Comparison of ENCODE assay signal across 29 mouse cellular contexts in genomic region chr9:98492212-98492611, GRCm38 (mm10). TPM values are rescaled to one million over a fixed set of nuclear protein-coding genes. Genes with fewer than 3 reads are reported as not detected.
A peak's percentile ranks its signal among the peaks of the same experiment; 100 is the strongest.
DNase-seq lines count a peak whose midpoint lies in the region; ATAC-seq and TF ChIP-seq lines count a peak whose summit lies in the region.
"Had no signal": no experiment of that assay in that cellular context is flagged by ENCODE, and none has a peak within 500 bp of the region (broad histone marks: within the 10 kb centered on the region; RNA-seq: fewer than 3 reads in every experiment).

No protein-coding gene starts in this region.

- no peak for TF ChIP-seq RAD21 in MEL (IDR thresholded peaks at IDR 0.05; ENCODE audit: low read depth, low read length)

- no peaks in the 10 kb centered on the region for H3K9me3 ChIP-seq in MEL (replicated peaks; ENCODE audit: insufficient read depth, low read length)
- no peaks in the 10 kb centered on the region for H3K9me3 ChIP-seq in intestine, embryonic 15.5 days
- no peaks in the 10 kb centered on the region for H3K9me3 ChIP-seq in liver, embryonic 13.5 days (replicated peaks)
- H3K9me3 ChIP-seq: forebrain, embryonic 10.5 days; heart, embryonic 10.5 days; hindbrain, embryonic 15.5 days; limb, embryonic 10.5 days; midbrain, embryonic 12.5 days; neural tube, embryonic 15.5 days had no signal

- TF ChIP-seq EP300 in MEL (IDR thresholded peaks at IDR 0.05; ENCODE audit: low read depth in 1 of 2, low read length in 2 of 2), result peak; percentile 76 to 84

- peak; percentile 92 for DNase-seq in MEL (ENCODE audit: low read depth, low spot score)
- no peak for DNase-seq in liver, embryonic 13.5 days
- DNase-seq in adrenal gland, adult 8-10 months, result no peak
- DNase-seq in cerebellum, postnatal 10 days, result no peak
- DNase-seq in testis, postnatal 14 days (ENCODE audit: low spot score), result no peak
- no peak for DNase-seq in kidney, adult 2 months
- DNase-seq: adrenal gland, postnatal 10 days; cerebellum, adult 9-10 months; gastrocnemius, postnatal 36 days; heart, postnatal 4 days; kidney, adult 11 months; kidney, postnatal 10 days; spleen, adult 18-20 months; thymus, adult 18-20 months had no signal

- H3K4me3 ChIP-seq in MEL (ENCODE audit: control insufficient read depth in 1 of 2, insufficient read depth in 1 of 2, low read depth in 2 of 2, low read length in 2 of 2), result no peak overlapping the region
- H3K4me3 ChIP-seq in intestine, embryonic 15.5 days (replicated peaks), result no peak overlapping the region
- no peak overlapping the region for H3K4me3 ChIP-seq in liver, embryonic 13.5 days (replicated peaks)
- no peak overlapping the region for H3K4me3 ChIP-seq in kidney, adult 2 months (ENCODE audit: insufficient read depth, low read depth, low read length)
- H3K4me3 ChIP-seq: forebrain, embryonic 10.5 days; heart, embryonic 10.5 days; hindbrain, embryonic 15.5 days; limb, embryonic 10.5 days; midbrain, embryonic 12.5 days; neural tube, embryonic 15.5 days had no signal

- 54% methylated on average over 5 of the region's 5 CpGs for WGBS in intestine, embryonic 15.5 days
- WGBS in liver, embryonic 13.5 days (ENCODE audit: insufficient replicate concordance), result 21% methylated on average over 5 of the region's 5 CpGs
- 89% methylated on average over 5 of the region's 5 CpGs for WGBS in kidney, adult 2 months

- peaks cover 0 to 38% of the 10 kb centered on the region in 2 experiments; a peak in 2 of 4 replicates for H3K36me3 ChIP-seq in MEL (ENCODE audit: control insufficient read depth in 1 of 2, insufficient read depth in 2 of 2, low read length in 2 of 2)
- H3K36me3 ChIP-seq in intestine, embryonic 15.5 days, result no peaks in the 10 kb centered on the region
- no peaks in the 10 kb centered on the region for H3K36me3 ChIP-seq in liver, embryonic 13.5 days
- H3K36me3 ChIP-seq in kidney, adult 2 months (ENCODE audit: control insufficient read depth, insufficient read depth, low read length), result no peaks in the 10 kb centered on the region
- H3K36me3 ChIP-seq: forebrain, embryonic 10.5 days; heart, embryonic 10.5 days; hindbrain, embryonic 15.5 days; limb, embryonic 10.5 days; midbrain, embryonic 12.5 days; neural tube, embryonic 15.5 days had no signal

- H3K9ac ChIP-seq in MEL (ENCODE audit: control insufficient read depth, low read depth, low read length, poor library complexity, severe bottlenecking), result no peak overlapping the region
- H3K9ac ChIP-seq in intestine, embryonic 15.5 days, result no peak overlapping the region
- H3K9ac ChIP-seq in liver, embryonic 13.5 days, result no peak overlapping the region
- H3K9ac ChIP-seq: hindbrain, embryonic 15.5 days; midbrain, embryonic 12.5 days; neural tube, embryonic 15.5 days had no signal

- H3K4me2 ChIP-seq in intestine, embryonic 15.5 days (replicated peaks), result 0 out of 2 replicates have a peak overlapping the region, but pooled peaks have one; percentile 6
- no peak overlapping the region for H3K4me2 ChIP-seq in liver, embryonic 13.5 days
- H3K4me2 ChIP-seq: hindbrain, embryonic 15.5 days; midbrain, embryonic 12.5 days; neural tube, embryonic 15.5 days had no signal

- H3K4me1 ChIP-seq in MEL (ENCODE audit: control insufficient read depth in 1 of 2, insufficient read depth in 2 of 2, low read length in 2 of 2), result peaks cover 12 to 45% of the 10 kb centered on the region in 2 experiments
- peaks cover 16% of the 10 kb centered on the region for H3K4me1 ChIP-seq in intestine, embryonic 15.5 days (replicated peaks)
- H3K4me1 ChIP-seq in liver, embryonic 13.5 days (replicated peaks), result peaks cover 66% of the 10 kb centered on the region
- H3K4me1 ChIP-seq in kidney, adult 2 months (ENCODE audit: control insufficient read depth, insufficient read depth, low read length), result no peaks in the 10 kb centered on the region

- no peaks in the 10 kb centered on the region for H3K27me3 ChIP-seq in MEL (ENCODE audit: control insufficient read depth in 1 of 2, insufficient read depth in 2 of 2, low read length in 2 of 2)
- no peaks in the 10 kb centered on the region for H3K27me3 ChIP-seq in intestine, embryonic 15.5 days (replicated peaks)
- H3K27me3 ChIP-seq in liver, embryonic 13.5 days, result no peaks in the 10 kb centered on the region
- H3K27me3 ChIP-seq in kidney, adult 2 months (replicated peaks; ENCODE audit: control insufficient read depth, insufficient read depth, low read length), result no peaks in the 10 kb centered on the region
- H3K27me3 ChIP-seq: hindbrain, embryonic 15.5 days; midbrain, embryonic 12.5 days; neural tube, embryonic 15.5 days had no signal

- peak; percentile 46 for ATAC-seq in intestine, embryonic 15.5 days
- peak; percentile 56 for ATAC-seq in liver, embryonic 13.5 days (ENCODE audit: low read depth)
- 0 out of 2 replicates have a peak, but pooled peaks have one; percentile 4 for ATAC-seq in megakaryocyte-erythroid progenitor cell, adult 5-6 weeks (replicated peaks; ENCODE audit: low FRiP score, low TSS enrichment, poor library complexity, severe bottlenecking)
- ATAC-seq: activated CD4-positive, CD25-positive, alpha-beta regulatory T cell, adult 4 months had no signal

- peak overlapping the region; percentile 71 for H3K27ac ChIP-seq in MEL (ENCODE audit: control insufficient read depth, low read depth, low read length)
- peak overlapping the region; percentile 51; the same call in 1 of the 2 replicates for H3K27ac ChIP-seq in intestine, embryonic 15.5 days
- 0 out of 2 replicates have a peak overlapping the region, but pooled peaks have one; percentile 3 for H3K27ac ChIP-seq in liver, embryonic 13.5 days
- H3K27ac ChIP-seq in kidney, adult 2 months (ENCODE audit: insufficient read depth, low read depth, low read length), result no peak overlapping the region
- H3K27ac ChIP-seq: forebrain, embryonic 10.5 days; heart, embryonic 10.5 days; hindbrain, embryonic 15.5 days; limb, embryonic 10.5 days; macrophage; midbrain, embryonic 12.5 days; neural tube, embryonic 15.5 days had no signal

- no peaks in the 10 kb centered on the region for H3K79me2 ChIP-seq in MEL (ENCODE audit: control insufficient read depth, insufficient read depth, low read length, poor library complexity)

- TF ChIP-seq CTCF in MEL (IDR thresholded peaks at IDR 0.05 in 2 of 3, conservative IDR thresholded peaks at IDR 0.05 in 1 of 3; ENCODE audit: control insufficient read depth in 1 of 3, insufficient read depth in 1 of 3, low read depth in 2 of 3, low read length in 3 of 3, poor library complexity in 1 of 3, severe bottlenecking in 1 of 3), result no peak
- no peak for TF ChIP-seq CTCF in kidney, adult 2 months (conservative IDR thresholded peaks at IDR 0.05; ENCODE audit: insufficient read depth, insufficient read length, low read depth, low read length)

- no peak for TF ChIP-seq POLR2A in MEL (IDR thresholded peaks at IDR 0.05; ENCODE audit: control insufficient read depth in 1 of 2, insufficient read depth in 1 of 2, low read depth in 1 of 2, low read length in 2 of 2, poor library complexity in 1 of 2)
- no peak for TF ChIP-seq POLR2A in kidney, adult 2 months (IDR thresholded peaks at IDR 0.05; ENCODE audit: low read depth, low read length)

TF ChIP-seq in MEL, 35 proteins besides CTCF, POLR2A, EP300 and RAD21 (continues in another document):
- no peak for TF ChIP-seq USF2 (IDR thresholded peaks at IDR 0.05; ENCODE audit: borderline replicate concordance in 1 of 2, insufficient read depth in 1 of 2, low read depth in 1 of 2, low read length in 2 of 2)
- TF ChIP-seq MEF2A (IDR thresholded peaks at IDR 0.05; ENCODE audit: extremely low read depth, insufficient replicate concordance, low read depth, low read length, poor library complexity, severe bottlenecking), result no peak
- TF ChIP-seq GABPA (IDR thresholded peaks at IDR 0.05; ENCODE audit: low read depth, low read length), result no peak
- TF ChIP-seq ZMIZ1 (IDR thresholded peaks at IDR 0.05; ENCODE audit: low read depth, low read length), result no peak
- peak; percentile 99 for TF ChIP-seq BHLHE40 (IDR thresholded peaks at IDR 0.05; ENCODE audit: borderline replicate concordance, low read depth, low read length)
- no peak for TF ChIP-seq CHD2 (IDR thresholded peaks at IDR 0.05; ENCODE audit: low read length)
- peak; percentile 76; the same call in 1 of the 2 replicates for TF ChIP-seq MXI1 (IDR thresholded peaks at IDR 0.05; ENCODE audit: low read depth, low read length)
- TF ChIP-seq JUND (IDR thresholded peaks at IDR 0.05; ENCODE audit: low read depth, low read length), result no peak
- peak; percentile 72 for TF ChIP-seq TAL1 (IDR thresholded peaks at IDR 0.05; ENCODE audit: low read length)
- no peak for TF ChIP-seq E2F4 (IDR thresholded peaks at IDR 0.05; ENCODE audit: borderline replicate concordance, low read depth, low read length)
- TF ChIP-seq UBTF (IDR thresholded peaks at IDR 0.05; ENCODE audit: borderline replicate concordance, insufficient read depth, low read depth, low read length), result no peak
- TF ChIP-seq MAFK (IDR thresholded peaks at IDR 0.05; ENCODE audit: borderline replicate concordance, low read depth, low read length), result no peak
- peak; percentile 96 for TF ChIP-seq MYC (IDR thresholded peaks at IDR 0.05; ENCODE audit: low read depth, low read length)
- TF ChIP-seq GATA1 (IDR thresholded peaks at IDR 0.05; ENCODE audit: low read depth, low read length), result peak; percentile 80
- TF ChIP-seq ETS1 (IDR thresholded peaks at IDR 0.05; ENCODE audit: low read depth, low read length), result peak; percentile 76
- peak; percentile 74 for TF ChIP-seq RCOR1 (IDR thresholded peaks at IDR 0.05; ENCODE audit: low read depth, low read length)
- TF ChIP-seq POLR2AphosphoS2 (IDR thresholded peaks at IDR 0.05; ENCODE audit: low read length), result no peak
- peak; percentile 93 for TF ChIP-seq MAX (IDR thresholded peaks at IDR 0.05; ENCODE audit: low read length)
- TF ChIP-seq ZNF384 (IDR thresholded peaks at IDR 0.05; ENCODE audit: low read depth, low read length), result no peak
- TF ChIP-seq TCF12 (IDR thresholded peaks at IDR 0.05; ENCODE audit: low read depth, low read length), result peak; percentile 74; the same call in 1 of the 2 replicates
- TF ChIP-seq KAT2A (conservative IDR thresholded peaks at IDR 0.05; ENCODE audit: low read depth, low read length), result no peak
- TF ChIP-seq POLR2AphosphoS5 (IDR thresholded peaks at IDR 0.05; ENCODE audit: borderline replicate concordance, low read depth, low read length), result no peak

RNA-seq across cellular contexts. Expression of gene Rbp2, which starts 6.3 kb away (rescaled TPM):
- total RNA-seq in MEL (2012; rRNA removed), result not detected in 2 replicates
- polyA plus RNA-seq in MEL (2012; ENCODE audit: insufficient read depth in 1 of 2, insufficient read length in 2 of 2, low read depth in 1 of 2, low replicate concordance in 2 of 2, missing spikeins in 1 of 2), result under 1 TPM in 1 of 2 experiments, not detected in 1; 0.11 TPM
- polyA plus RNA-seq in intestine, embryonic 15.5 days (2015; fragmentation: Nextera tagmentation; extraction: Ambion mirVana), result 291 and 368 TPM in 2 replicates
- polyA plus RNA-seq in liver, embryonic 13.5 days (2015; fragmentation: Nextera tagmentation; extraction: Ambion mirVana), result 2.9 and 4.4 TPM in 2 replicates
- not detected in 2 replicates for total RNA-seq in megakaryocyte-erythroid progenitor cell, adult 5-6 weeks (2014; fragmentation: Nextera tagmentation)
- total RNA-seq in megakaryocyte-erythroid progenitor cell, adult 5-6 weeks (2017), result not detected in 2 replicates
- total RNA-seq in adrenal gland, adult 8-10 months (2022), result not detected
- polyA plus RNA-seq in kidney, adult 2 months (2012; rRNA removed), result not detected in 2 replicates
- total RNA-seq: ES-E14; gastrocnemius, adult 18-20 months; gastrocnemius, postnatal 36 days; heart, postnatal 4 days; layer of hippocampus, postnatal 14 days; left cerebral cortex, adult 8-10 months; liver, adult 2 months had no signal
- polyA plus RNA-seq: activated CD4-positive, CD25-positive, alpha-beta regulatory T cell, adult 4 months; liver, adult 2 months; macrophage had no signal

Comparison
In these comparisons a context has a peak if more than half of its experiments do, and no peak if none do; other contexts are left out.
1. ATAC-seq: peak in every context shown above with its lines; median percentile 56 in liver, embryonic 13.5 days; 46 in intestine, embryonic 15.5 days; 4 in megakaryocyte-erythroid progenitor cell, adult 5-6 weeks.
2. RNA of gene Rbp2, which starts 6.3 kb away (polyA plus RNA-seq): 291 to 368 TPM in intestine, embryonic 15.5 days; 2.9 to 4.4 TPM in liver, embryonic 13.5 days, 0.11 TPM in MEL and not detected in kidney, adult 2 months; every median in the first group is over 10 times any median in the second.